Mouse (Mus musculus) MEL (cell line): ENCODE measurements around the gene Frmd6. TPM values are rescaled to one million over a fixed set of nuclear protein-coding genes. Genes with fewer than 3 reads are reported as not detected.

ENCODE experiments used
- DNase-seq: peaks from one replicate; pipeline ENCODE4 v3.0.0; 2011; ENCODE audit warnings: low read depth, low spot score
- H3K27ac ChIP-seq: 2 replicates; pipeline ENCODE4 v1.5.1; 2012; ENCODE audit warnings: low read depth, mild to moderate bottlenecking, control low read depth, low read length, moderate library complexity; ENCODE audit not compliant: control insufficient read depth
- H3K27me3 ChIP-seq, 2 experiments: fragments of 150-350 bp in 1 of 2; sonication (generic) in 1 of 2; 2 replicates each; pipeline ENCODE4 v1.6.1; 2012; ENCODE audit warnings: low read length in 2 of 2, mild to moderate bottlenecking in 2 of 2, improper control_type of control experiment in 1 of 2, moderate library complexity in 1 of 2; ENCODE audit not compliant: insufficient read depth in 2 of 2, control insufficient read depth in 1 of 2
- H3K36me3 ChIP-seq, 2 experiments: 2 replicates each; pipeline ENCODE4 v1.6.1; 2012 to 2014; ENCODE audit warnings: low read length in 2 of 2, improper control_type of control experiment in 1 of 2, inconsistent platforms in 1 of 2, mild to moderate bottlenecking in 1 of 2; ENCODE audit not compliant: insufficient read depth in 2 of 2, control insufficient read depth in 1 of 2
- H3K4me1 ChIP-seq, 2 experiments: fragments of 150-350 bp in 1 of 2; sonication (generic) in 1 of 2; 2 replicates each; pipeline ENCODE4 v1.6.1; 2012; ENCODE audit warnings: low read length in 2 of 2, improper control_type of control experiment in 1 of 2, mild to moderate bottlenecking in 1 of 2; ENCODE audit not compliant: insufficient read depth in 2 of 2, control insufficient read depth in 1 of 2
- H3K4me3 ChIP-seq, 2 experiments: fragments of 150-350 bp in 1 of 2; sonication (generic) in 1 of 2; 2 replicates each; pipeline ENCODE4 v1.5.1; 2012; ENCODE audit warnings: low read depth in 2 of 2, low read length in 2 of 2, mild to moderate bottlenecking in 2 of 2, moderate library complexity in 2 of 2, control low read depth in 1 of 2, improper control_type of control experiment in 1 of 2; ENCODE audit not compliant: control insufficient read depth in 1 of 2, insufficient read depth in 1 of 2
- H3K79me2 ChIP-seq: 2 replicates; pipeline ENCODE4 v1.6.1; 2012; ENCODE audit warnings: mild to moderate bottlenecking, low read length, moderate library complexity; ENCODE audit not compliant: control insufficient read depth, poor library complexity, insufficient read depth
- H3K9ac ChIP-seq: 2 replicates; pipeline ENCODE4 v1.6.1; 2012; ENCODE audit warnings: low read depth, mild to moderate bottlenecking, control low read depth, low read length, moderate library complexity; ENCODE audit not compliant: control insufficient read depth, poor library complexity, severe bottlenecking
- H3K9me3 ChIP-seq: fragments of 150-350 bp; sonication (generic); replicated peaks from 2 replicates; pipeline ENCODE4 v1.6.1; 2012; ENCODE audit warnings: mild to moderate bottlenecking, low read length, improper control_type of control experiment, moderate library complexity; ENCODE audit not compliant: insufficient read depth
- CHD2 ChIP-seq: IDR thresholded peaks from 2 replicates; pipeline ENCODE4 v1.6.1; 2011; ENCODE audit warnings: low read length, improper control_type of control experiment
- ELF1 ChIP-seq: IDR thresholded peaks from 2 replicates; pipeline ENCODE4 v1.6.1; 2014; ENCODE audit warnings: low read depth, mild to moderate bottlenecking, inconsistent platforms, low read length, improper control_type of control experiment, moderate library complexity
- ETS1 ChIP-seq: IDR thresholded peaks from 2 replicates; pipeline ENCODE4 v1.6.1; 2012; ENCODE audit warnings: low read depth, mild to moderate bottlenecking, inconsistent platforms, low read length, improper control_type of control experiment, moderate library complexity
- MAFK ChIP-seq: IDR thresholded peaks from 2 replicates; pipeline ENCODE4 v1.6.1; 2011; ENCODE audit warnings: low read depth, mild to moderate bottlenecking, low read length, improper control_type of control experiment, borderline replicate concordance
- SIN3A ChIP-seq: IDR thresholded peaks from 2 replicates; pipeline ENCODE4 v1.6.1; 2012; ENCODE audit warnings: low read length, improper control_type of control experiment, inconsistent platforms
- ZKSCAN1 ChIP-seq: IDR thresholded peaks from 2 replicates; pipeline ENCODE4 v1.6.1; 2012; ENCODE audit warnings: low read depth, mild to moderate bottlenecking, inconsistent platforms, low read length, improper control_type of control experiment, moderate library complexity
- polyA plus RNA-seq, 2 experiments: library from polyadenylated mRNA; stranded (reverse) in 1 of 2; unstranded in 1 of 2; fragments of >175 nt in 1 of 2; fragments of >200 nt in 1 of 2; gene quantifications; 2 replicates each; pipeline versions ENCODE4 v1.2.1 to v1.2.4; 2012; ENCODE audit warnings: low replicate concordance in 2 of 2, low read depth in 1 of 2; ENCODE audit not compliant: insufficient read length in 2 of 2, insufficient read depth in 1 of 2, missing spikeins in 1 of 2
- total RNA-seq: library from RNA; depleted of rRNA; stranded (reverse); fragments of 300-350 nt; gene quantifications from 2 replicates; pipeline ENCODE4 v1.2.3, GENCODE M21; 2012

Gene Frmd6
- total and polyA plus RNA-seq, 3 experiments, result 3.7 to 5.0 TPM; not detected in 1

DNA sequence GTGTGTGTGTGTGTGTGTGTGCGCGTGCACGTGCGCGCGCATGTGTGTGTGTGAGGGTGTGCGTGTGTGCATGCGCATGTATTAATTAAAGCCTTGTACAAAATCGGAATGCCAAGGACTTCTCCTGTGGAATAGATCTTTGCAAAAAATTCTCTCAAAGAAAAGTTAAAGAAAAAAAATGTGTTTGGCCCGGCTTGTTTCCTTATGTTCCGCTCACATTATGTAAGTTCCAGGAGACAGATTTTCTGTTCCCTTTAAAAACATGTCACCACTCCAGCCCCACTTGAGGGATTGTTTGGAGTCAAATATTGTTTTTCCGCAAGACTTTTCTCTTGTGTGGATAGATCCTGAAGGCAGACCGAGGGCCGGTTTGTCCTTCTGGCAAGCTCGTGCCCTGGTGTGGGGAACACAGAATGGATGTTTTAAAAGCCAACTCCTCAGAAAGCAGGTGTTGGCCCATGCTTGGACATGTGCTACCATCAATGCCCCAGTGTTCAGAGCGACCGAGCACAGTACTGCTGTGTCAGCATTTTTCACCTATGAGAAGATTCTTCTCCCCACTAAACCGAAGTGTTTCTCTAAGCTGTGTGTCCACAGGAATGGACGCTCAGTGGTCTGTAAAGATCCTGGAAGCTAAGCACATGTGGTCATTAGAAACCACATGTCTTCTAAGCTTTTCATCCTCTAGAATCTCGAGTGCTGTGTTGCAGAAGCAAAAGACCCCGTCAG is 51.1 kb downstream of the Frmd6 start:
- no peak overlapping the region for H3K4me3 ChIP-seq
- DNase-seq, result no peak
- no peaks in the 10 kb centered on the region for H3K4me1 ChIP-seq
- no peaks in the 10 kb centered on the region for H3K36me3 ChIP-seq
- TF ChIP-seq CHD2 (no peak), MAFK (peak; percentile 86), ZKSCAN1 (no peak), ELF1 (no peak), ETS1 (no peak)
- H3K9me3 ChIP-seq, result no peaks in the 10 kb centered on the region
- H3K9ac ChIP-seq, result no peak overlapping the region
- H3K79me2 ChIP-seq, result no peaks in the 10 kb centered on the region
- H3K27ac ChIP-seq, result no peak overlapping the region
- no peaks in the 10 kb centered on the region for H3K27me3 ChIP-seq

DNA sequence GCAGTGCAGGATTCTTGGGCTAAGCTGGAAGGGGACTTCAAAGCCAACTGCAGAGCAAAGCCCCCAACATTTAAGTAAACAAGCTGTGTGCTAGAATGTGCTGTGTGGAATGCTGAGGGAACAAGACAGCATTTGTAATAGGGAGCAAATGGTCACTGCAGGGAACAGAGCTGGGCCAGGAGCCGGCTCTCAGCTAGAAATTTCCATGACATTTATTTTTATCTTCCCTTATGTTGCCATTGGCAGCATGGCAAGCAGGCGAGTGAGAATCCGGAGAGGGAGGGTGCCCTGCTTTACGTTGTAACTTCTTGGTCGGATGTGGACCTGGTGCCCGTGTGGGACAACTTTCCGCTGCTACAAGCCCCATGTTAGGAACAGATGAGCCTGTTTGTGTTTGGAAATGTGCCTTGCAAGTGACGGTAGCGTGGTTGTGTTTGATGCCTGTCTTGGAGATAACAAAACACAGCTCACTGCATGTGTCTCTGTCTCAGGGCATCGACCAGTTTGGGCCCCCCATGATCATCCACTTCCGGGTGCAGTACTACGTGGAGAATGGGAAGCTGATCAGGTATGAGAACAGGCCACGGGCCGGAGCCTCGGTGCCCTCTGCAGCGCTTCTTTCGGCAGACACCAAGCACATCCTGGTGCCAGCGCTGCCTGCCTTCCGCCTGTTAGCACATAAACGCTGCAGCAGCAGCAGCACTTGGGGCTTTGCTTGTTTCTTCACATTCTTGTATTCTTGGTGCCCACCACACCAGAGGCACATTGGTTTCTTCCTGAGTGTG is 52.8 kb downstream of the Frmd6 start:
- H3K27ac ChIP-seq, result no peak overlapping the region
- H3K4me3 ChIP-seq, result no peak overlapping the region
- no peaks in the 10 kb centered on the region for H3K36me3 ChIP-seq
- no peak overlapping the region for H3K9ac ChIP-seq
- no peak for DNase-seq
- TF ChIP-seq SIN3A, result no peak
- TF ChIP-seq, all 39 proteins: peak for 0
- H3K4me1 ChIP-seq, result no peaks in the 10 kb centered on the region
- H3K9me3 ChIP-seq, result no peaks in the 10 kb centered on the region
- H3K27me3 ChIP-seq, result no peaks in the 10 kb centered on the region
- H3K79me2 ChIP-seq, result no peaks in the 10 kb centered on the region

DNA sequence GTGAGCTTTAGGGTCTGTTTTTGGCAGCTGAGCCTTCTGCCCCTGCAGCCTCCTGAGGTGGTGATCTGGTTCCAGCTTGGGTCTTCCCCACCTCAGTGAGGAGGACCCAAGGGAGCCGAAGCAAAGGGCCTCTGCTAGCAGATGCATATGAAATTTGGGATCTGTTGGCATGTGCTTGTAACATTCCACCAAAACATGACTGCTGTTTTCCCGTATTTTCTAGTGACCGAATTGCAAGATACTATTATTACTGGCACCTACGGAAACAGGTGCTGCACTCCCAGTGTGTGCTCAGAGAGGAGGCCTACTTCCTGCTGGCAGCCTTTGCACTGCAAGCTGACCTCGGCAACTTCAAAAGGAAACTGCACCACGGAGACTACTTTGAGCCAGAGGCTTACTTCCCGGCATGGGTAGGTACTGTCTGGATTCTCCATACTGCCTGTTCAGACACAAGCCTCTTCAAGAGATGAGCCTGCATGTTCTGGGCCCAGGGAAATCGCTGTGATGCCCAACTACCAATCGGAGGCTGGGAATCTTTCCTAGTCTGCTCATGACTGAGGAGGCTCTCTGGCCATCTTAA is 55.2 kb downstream of the Frmd6 start:
- H3K36me3 ChIP-seq, result no peaks in the 10 kb centered on the region
- no peak overlapping the region for H3K27ac ChIP-seq
- no peaks in the 10 kb centered on the region for H3K4me1 ChIP-seq
- no peaks in the 10 kb centered on the region for H3K9me3 ChIP-seq
- no peak overlapping the region for H3K9ac ChIP-seq
- H3K79me2 ChIP-seq, result no peaks in the 10 kb centered on the region
- H3K4me3 ChIP-seq, result no peak overlapping the region
- no peak for TF ChIP-seq ZKSCAN1
- TF ChIP-seq, all 39 proteins: peak for 0
- no peaks in the 10 kb centered on the region for H3K27me3 ChIP-seq
- no peak for DNase-seq
